Mouse (Mus musculus): ENCODE results near the gene Adap1.

The Adap1 gene

DNA sequence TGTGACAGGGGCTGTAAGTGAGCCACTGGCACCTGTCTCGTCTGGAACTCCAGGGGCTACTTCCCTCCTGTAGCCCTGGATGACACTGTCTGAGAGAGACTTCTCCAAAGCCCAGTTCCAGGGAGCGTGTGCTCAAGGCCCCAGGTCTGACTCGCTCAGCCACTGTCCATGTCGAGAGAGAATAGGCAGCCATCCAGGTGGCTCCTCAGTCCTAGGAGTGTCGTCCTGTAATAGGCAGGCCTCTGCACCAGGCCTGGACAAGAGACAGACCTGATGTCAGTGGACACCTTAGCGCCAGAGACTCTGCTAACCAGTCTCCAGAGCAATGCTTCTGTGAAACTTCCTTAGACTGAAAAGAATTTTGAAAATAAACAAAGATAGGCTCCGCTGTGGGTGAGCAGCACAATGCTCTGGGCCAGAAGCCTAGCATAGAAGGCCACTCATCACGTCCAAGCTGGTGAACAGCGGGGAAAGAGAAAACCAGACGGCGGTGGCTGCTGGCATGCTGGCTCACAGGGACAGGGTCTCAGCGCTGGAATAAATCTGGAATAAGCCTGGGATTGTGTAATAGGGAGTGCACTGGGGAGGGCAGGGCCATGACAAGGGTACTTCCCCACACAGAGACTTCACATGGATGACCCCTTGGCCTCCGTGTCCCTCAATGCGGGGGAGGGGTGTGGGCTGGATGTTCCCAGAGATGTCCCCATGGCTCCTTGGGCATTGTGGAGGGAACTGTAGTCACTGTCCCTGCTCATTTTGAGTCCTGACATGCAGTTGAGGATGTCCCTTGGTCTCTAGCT lies 39.1 kb downstream of the Adap1 start:
- no peak for DNase-seq (ENCODE audit: low spot score in 2 of 2)

DNA sequence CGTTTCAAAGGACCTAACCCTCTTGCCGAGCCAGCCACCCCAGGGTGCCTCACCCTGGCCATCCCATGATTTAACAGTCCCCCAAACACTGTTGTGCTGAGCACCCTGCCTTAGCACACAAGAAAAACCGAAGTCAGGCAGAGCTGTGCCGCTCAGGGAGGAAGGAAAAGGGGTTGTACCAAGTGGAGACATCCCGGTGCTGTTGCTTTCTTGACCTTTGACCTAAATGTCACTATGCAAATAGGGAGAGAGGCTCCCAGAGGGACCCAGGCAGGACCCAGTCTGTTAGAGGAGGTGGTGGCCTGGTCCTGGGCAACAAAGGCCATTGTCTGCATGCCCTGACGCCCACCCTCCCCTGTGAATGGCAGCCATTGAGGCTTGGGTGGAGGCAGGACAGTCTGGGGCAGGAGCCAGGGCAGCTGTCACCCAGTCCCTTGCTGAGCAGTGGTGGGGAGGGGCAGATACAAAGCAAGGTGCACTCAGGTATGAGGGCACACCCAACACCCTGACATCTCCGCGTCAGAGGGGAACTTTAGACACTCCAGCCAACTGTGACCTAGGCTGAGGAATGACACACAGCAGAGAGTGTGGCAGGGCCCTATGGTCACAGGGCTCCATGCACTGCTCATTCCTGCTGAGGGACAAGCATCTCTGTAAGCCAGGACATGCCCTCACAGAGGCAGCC lies 39.9 kb downstream of the Adap1 start:
- DNase-seq (ENCODE audit: low spot score in 2 of 2): no peak

GRCm38 (mm10) chr5:139283460-139284180 lies 41.8 kb downstream of the Adap1 start:
- no peak for DNase-seq (ENCODE audit: low spot score in 2 of 2)

DNA sequence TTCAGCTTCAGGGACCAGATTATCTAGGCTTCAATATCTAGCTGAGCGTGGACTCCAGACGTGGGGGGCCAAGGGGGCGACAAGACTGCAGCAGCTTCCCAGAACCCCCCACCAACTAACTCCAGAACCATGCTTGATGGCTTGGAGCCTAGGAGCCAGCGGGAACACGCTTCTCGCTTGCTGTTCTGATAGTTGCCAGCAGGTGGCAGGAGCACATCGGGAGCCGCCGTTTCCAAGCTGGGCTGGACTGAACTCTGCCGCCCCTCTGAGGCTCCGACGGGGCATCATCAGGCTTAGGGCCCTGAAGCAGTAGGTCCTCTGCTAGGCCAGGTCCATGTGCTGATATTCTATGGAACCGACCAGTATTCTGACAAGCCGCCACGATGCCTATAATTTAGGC lies 43.2 kb downstream of the Adap1 start:
- peak; percentile 86 to 90 for DNase-seq (ENCODE audit: low spot score in 2 of 2)

DNA sequence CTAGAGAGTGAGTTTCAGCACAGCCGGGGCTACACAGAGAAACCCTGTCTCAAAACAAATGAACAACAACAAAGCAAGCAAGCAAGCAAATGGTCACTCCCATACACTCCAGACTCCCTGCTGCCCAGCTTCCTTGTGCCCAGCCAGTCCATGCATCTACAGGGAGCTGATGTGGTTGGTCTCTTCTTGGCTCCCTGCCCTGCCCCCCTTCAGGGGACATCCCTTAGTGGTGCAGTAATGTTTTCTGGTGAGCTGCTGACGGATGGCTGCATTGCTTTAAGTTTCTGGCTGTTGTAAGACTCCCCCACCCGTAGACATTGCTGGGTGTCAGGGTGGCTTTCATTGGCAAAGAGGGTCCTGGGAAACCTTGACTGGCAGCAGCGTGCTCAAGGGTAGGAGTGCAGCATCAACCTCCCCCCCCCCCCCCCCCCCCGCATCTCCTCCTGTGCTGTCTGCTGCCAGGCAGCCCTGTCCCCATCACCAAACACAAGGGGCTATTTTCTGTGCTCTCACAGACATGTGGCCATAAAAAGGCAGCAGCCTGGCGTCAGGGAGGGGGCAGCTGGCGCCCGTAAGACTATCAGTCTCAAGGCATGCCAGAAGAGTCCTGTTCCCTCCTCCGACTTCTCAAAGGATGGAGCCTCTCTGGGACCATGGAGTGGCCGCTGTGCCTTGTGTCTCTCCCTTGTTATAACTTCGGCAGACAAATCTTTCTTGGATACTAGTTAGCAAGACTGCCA lies 43.9 kb downstream of the Adap1 start:
- DNase-seq (ENCODE audit: low spot score in 2 of 2): no peak

GRCm38 (mm10) chr5:139277287-139277686 lies 48.1 kb downstream of the Adap1 start:
- peak; percentile 67 to 75 for DNase-seq (ENCODE audit: low spot score in 2 of 2)

- DNase-seq (ENCODE audit: low spot score in 2 of 2): no peak
Measured at GRCm38 (mm10) chr5:139271994-139272554, 53.3 kb downstream of the Adap1 start.

DNA sequence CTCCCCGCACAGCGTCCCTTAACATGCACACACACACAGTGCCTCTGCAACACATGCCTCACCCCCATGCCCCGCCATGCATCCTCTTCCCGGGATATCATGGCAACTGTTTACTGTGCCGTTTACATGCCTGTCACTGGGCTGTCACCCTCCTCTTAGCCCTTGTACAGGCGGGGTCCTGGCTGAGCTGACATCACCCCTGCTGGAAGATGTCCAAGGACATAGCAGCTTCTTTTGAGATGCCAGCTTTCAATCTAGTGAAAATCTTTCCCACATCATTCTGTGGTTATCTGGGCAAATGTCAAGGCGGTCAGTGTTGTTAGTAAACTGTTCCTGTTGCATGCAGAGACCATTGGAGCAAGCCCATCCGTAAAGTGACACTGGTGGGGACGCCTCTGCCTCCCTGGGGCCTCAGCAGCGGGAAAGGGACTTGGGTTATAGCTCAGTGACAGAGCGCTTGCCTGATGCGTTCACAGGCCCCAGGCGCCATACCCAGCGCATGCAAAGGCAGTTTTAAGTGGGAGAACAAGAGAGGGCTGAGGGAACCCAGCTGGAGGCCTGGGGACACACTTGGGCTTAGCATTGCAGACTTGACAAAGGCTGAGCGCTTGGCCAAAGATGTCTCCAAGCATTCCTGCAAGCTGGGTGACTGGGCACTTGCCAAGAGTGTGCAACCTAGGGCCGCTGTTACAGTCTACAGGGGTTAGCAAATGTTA lies 54.5 kb downstream of the Adap1 start:
- DNase-seq (ENCODE audit: low spot score in 2 of 2): no peak

- no peak for DNase-seq (ENCODE audit: low spot score in 2 of 2)
Measured at GRCm38 (mm10) chr5:139267661-139268060, 57.8 kb downstream of the Adap1 start.

GRCm38 (mm10) chr5:139261403-139261802 lies 64.0 kb downstream of the Adap1 start:
- no peak for DNase-seq (ENCODE audit: low spot score in 2 of 2)

DNA sequence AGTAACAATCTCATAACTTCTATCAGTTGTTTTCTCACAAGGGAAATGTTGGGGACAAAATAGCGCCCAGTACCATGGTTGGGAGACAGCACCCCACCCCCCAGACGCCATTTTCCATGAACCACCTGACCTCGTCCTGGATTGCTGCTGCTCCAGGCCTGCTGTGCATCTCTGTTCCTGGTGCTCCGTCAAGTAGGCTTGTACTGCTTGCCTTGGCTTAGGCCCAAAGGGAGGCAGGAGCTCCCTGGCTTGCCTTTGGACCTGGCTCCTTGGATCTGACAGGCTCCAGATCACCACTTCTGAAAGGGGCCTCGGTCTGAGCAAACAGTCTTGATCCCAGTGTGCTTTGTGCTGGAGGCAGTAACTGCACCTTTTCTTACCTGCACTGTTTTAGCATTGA lies 65.6 kb downstream of the Adap1 start:
- no peak for DNase-seq (ENCODE audit: low spot score in 2 of 2)

DNA sequence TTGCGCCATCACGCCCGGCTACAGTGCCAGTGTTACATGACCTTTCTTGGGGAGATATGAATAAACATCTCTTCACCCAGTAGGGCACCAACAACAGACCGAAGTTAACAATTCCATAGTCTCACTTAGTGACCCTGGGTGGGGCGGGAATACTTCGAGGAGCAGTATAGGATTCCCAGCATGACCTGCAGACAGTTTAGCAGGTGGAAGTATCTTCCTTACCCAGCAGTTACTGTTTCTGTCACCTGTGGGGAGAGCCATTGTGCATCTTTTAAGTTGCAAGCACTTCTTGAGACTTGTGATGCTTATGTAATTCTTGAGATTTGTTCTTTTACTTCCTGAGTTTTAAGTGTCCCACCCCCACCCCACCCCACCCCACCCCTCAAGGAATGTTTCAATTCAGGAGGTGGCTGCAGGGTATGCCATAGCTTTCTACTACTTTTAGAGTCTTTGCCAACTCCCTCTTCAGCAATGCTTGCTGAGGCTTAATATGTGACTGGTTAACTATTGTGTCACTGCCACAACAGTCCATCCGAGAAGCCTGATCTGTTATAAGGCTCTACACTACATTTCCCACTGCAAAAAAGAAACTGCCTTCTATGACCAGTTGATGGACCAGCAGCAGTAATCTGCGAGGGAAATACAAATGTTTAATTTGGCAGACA lies 66.9 kb downstream of the Adap1 start:
- no peak for DNase-seq (ENCODE audit: low spot score in 2 of 2)

GRCm38 (mm10) chr5:139257818-139258217 lies 67.6 kb downstream of the Adap1 start:
- no peak for DNase-seq (ENCODE audit: low spot score in 2 of 2)

- DNase-seq (ENCODE audit: low spot score in 2 of 2): no peak
Measured at GRCm38 (mm10) chr5:139257265-139257664, 68.2 kb downstream of the Adap1 start.

DNA sequence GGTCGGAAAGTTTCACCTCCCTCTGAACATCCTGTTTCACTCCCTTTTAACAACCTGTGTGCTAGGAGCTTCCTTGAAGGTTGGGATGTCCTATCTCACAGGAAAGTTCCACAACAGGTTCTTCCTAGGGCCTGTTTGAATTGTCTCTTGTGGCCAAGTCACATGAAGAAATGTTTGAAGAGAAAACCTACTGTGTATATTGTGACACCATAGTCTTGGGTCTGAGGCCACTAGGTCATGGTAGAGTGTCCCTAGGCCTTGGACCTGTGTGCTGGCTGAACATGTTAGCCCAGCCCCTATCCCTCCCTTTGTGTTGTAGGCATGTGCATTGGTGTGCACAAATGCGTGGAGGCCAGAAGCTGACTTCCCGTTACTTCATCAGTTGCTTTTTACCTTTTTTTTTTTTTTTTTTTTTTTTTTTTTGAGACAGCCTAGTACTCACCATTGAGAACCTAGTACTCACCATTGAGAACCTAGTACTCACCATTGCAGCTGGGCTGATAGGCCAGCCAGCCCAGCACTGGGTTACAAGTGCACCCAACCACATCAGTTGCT lies 69.1 kb downstream of the Adap1 start:
- no peak for DNase-seq (ENCODE audit: low spot score in 2 of 2)

DNA sequence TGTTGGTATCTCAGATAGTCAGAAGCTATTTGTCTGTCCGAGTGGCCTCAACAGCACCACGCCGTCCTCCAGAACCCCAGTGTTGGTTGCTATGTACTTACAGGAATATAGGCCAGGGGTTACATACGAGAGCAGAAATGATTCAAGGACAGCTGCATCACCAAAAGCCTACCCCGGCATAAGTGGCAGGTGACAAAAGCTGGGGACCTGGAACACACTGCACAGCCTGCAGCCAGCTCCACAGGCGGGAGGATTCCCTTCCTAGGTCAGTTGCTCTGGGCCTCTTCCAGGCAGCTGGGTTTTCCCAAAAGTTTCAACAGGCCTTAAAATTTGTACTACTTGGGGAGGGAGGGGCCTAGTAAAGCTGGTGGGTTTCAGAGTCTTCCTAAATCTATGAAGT lies 69.6 kb downstream of the Adap1 start:
- no peak for DNase-seq (ENCODE audit: low spot score in 2 of 2)

GRCm38 (mm10) chr5:139254938-139255337 lies 70.5 kb downstream of the Adap1 start:
- DNase-seq (ENCODE audit: low spot score in 2 of 2): no peak

DNA sequence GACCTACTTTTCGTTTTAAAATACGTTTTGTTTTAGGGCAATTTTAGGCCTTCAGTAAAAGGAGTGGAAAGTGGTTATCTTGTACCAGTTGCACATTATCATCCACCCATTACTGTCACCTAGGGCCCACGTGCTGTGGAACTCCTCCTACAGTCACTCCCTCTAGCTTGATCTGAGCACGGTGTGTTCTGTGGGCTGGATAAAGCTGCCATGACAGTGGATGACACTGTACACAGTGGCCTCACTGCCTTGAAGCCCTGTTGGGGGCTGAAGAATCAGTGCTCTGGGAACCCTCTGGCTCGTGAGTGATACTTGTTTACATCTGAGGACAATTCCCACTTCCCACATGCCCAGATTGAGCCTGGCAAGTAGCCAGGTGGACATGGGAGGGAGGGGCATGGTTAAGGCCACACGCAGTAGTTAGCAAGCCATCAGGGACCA lies 72.1 kb downstream of the Adap1 start:
- no peak for DNase-seq (ENCODE audit: low spot score in 2 of 2)

- DNase-seq (ENCODE audit: low spot score in 2 of 2): no peak
Measured at GRCm38 (mm10) chr5:139252910-139253245, 72.5 kb downstream of the Adap1 start.

Measured in right cerebral cortex, adult 2 months (tissue).